Comparison of ENCODE assay signal across 7 mouse cellular contexts in genomic region chr17:70747731-70748475, GRCm38 (mm10).
DNase-seq lines count a peak whose midpoint lies in the region; ATAC-seq and TF ChIP-seq lines count a peak whose summit lies in the region.

No protein-coding gene starts in this region.

- H3K4me3 ChIP-seq in E14TG2a.4 (replicated peaks; ENCODE audit: low read length), result peak overlapping the region; percentile 65

- peaks cover 3% of the 10 kb centered on the region; the same call in 1 of the 2 replicates for H3K36me3 ChIP-seq in E14TG2a.4 (ENCODE audit: insufficient read depth, low read length)

- no peaks in the 10 kb centered on the region for H3K27me3 ChIP-seq in E14TG2a.4 (ENCODE audit: insufficient read depth, low read length)

- no peak for TF ChIP-seq CTCF in E14TG2a.4 (conservative IDR thresholded peaks at IDR 0.05; ENCODE audit: low read length)

- H3K9me3 ChIP-seq in E14TG2a.4 (ENCODE audit: low read length), result no peaks in the 10 kb centered on the region

- peak; percentile 38 for ATAC-seq in activated CD4-positive, CD25-positive, alpha-beta regulatory T cell, adult 4 months
- peak; percentile 68 for ATAC-seq in megakaryocyte, adult 5-6 weeks (ENCODE audit: poor library complexity, severe bottlenecking)

- H3K4me1 ChIP-seq in E14TG2a.4 (replicated peaks; ENCODE audit: low read depth, low read length), result peaks cover 83% of the 10 kb centered on the region

- DNase-seq in heart, adult 18-20 months, result peak; percentile 43 to 71
- DNase-seq in kidney, adult 9 months, result peak; percentile 45
- peak; percentile 61 for DNase-seq in testis, postnatal 14 days (ENCODE audit: low spot score)
- no peak for DNase-seq in frontal cortex, postnatal 36 days (ENCODE audit: low spot score in 2 of 2)

Comparison
In these comparisons a context has a peak if more than half of its experiments do, and no peak if none do; other contexts are left out.
1. DNase-seq: peak in heart, adult 18-20 months (2 of 2), kidney, adult 9 months (single experiment) and testis, postnatal 14 days (single experiment); none in frontal cortex, postnatal 36 days (0 of 2).